Mouse (Mus musculus) hindbrain, embryonic 16.5 days (tissue): ENCODE measurements around the gene Kazald1. TPM values are rescaled to one million over a fixed set of nuclear protein-coding genes. Genes with fewer than 3 reads are reported as not detected.
A peak's percentile ranks its signal among the peaks of the same experiment; 100 is the strongest.

Experiments
- ATAC-seq: fragments of 200-750 bp; cut with Nextera tagmentation; 2 replicates; pipeline ENCODE4 v1.8.0; 2017; ENCODE audit warnings: moderate TSS enrichment, moderate library complexity
- H3K27ac ChIP-seq: fragments of 300-500 bp; sonication (generic); 2 replicates; pipeline ENCODE4 v1.5.1; 2014; ENCODE audit warnings: low read depth, mild to moderate bottlenecking, control low read depth, low read length, moderate library complexity
- H3K27me3 ChIP-seq: fragments of 300-500 bp; sonication (generic); replicated peaks from 2 replicates; pipeline ENCODE4 v1.6.1; 2014; ENCODE audit warnings: low read length; ENCODE audit not compliant: control insufficient read depth, insufficient read depth
- H3K36me3 ChIP-seq: fragments of 300-500 bp; sonication (generic); 2 replicates; pipeline ENCODE4 v1.6.1; 2014; ENCODE audit warnings: mild to moderate bottlenecking, low read length, moderate library complexity, mixed read lengths; ENCODE audit not compliant: control insufficient read depth, insufficient read depth
- H3K4me1 ChIP-seq: fragments of 300-500 bp; sonication (generic); 2 replicates; pipeline ENCODE4 v1.6.1; 2014; ENCODE audit warnings: low read depth, low read length; ENCODE audit not compliant: control insufficient read depth, insufficient read depth
- H3K4me2 ChIP-seq: fragments of 300-500 bp; sonication (generic); 2 replicates; pipeline ENCODE4 v1.6.1; 2014; ENCODE audit warnings: mild to moderate bottlenecking, low read length, control low read depth, moderate library complexity
- H3K4me3 ChIP-seq: fragments of 300-500 bp; sonication (generic); 2 replicates; pipeline ENCODE4 v1.5.1; 2014; ENCODE audit warnings: mild to moderate bottlenecking, low read length, control low read depth, moderate library complexity
- H3K9ac ChIP-seq: fragments of 300-500 bp; sonication (generic); 2 replicates; pipeline ENCODE4 v1.6.1; 2014; ENCODE audit warnings: low read depth, mild to moderate bottlenecking, control low read depth, low read length, moderate library complexity
- H3K9me3 ChIP-seq: fragments of 300-500 bp; sonication (generic); 2 replicates; pipeline ENCODE4 v1.6.1; 2014; ENCODE audit warnings: mild to moderate bottlenecking, low read length, moderate library complexity; ENCODE audit not compliant: control insufficient read depth
- WGBS: fragments of 180-500 bp; shearing (Covaris S2); extraction: QIAGEN DNeasy Blood & Tissue Kit; methylation state at CpG from one replicate; pipeline ENCODE4 v1.1.7; 2014; 5-methylcytosine and 5-hydroxymethylcytosine counted together
- polyA plus RNA-seq: library from polyadenylated mRNA; unstranded; fragments of >200 nt; fragmentation: Nextera tagmentation; extraction: Ambion mirVana; gene quantifications from 2 replicates; pipeline ENCODE4 v1.2.1, GENCODE M21; 2015

The Kazald1 gene
- 4.0 and 5.5 TPM in 2 replicates for polyA plus RNA-seq

GRCm38 (mm10) chr19:45074580-45075322 is at the start of gene Kazald1:
TSS of gene Kazald1 (plus strand) at chr19:45075241.
- Histone ChIP-seq H3K4me3 (peak within 1 kb of the TSS; percentile 78), H3K9me3 (no peaks in the 10 kb centered on the region), H3K27me3 (peaks cover 28% of the 10 kb centered on the region), H3K4me1 (peaks cover 23% of the 10 kb centered on the region), H3K36me3 (no peaks in the 10 kb centered on the region), H3K4me2 (peak within 1 kb of the TSS; percentile 99), H3K27ac (peak within 1 kb of the TSS; percentile 96), H3K9ac (peak within 1 kb of the TSS; percentile 86)
- peak; percentile 92 for ATAC-seq
- under 1% methylated on average over 43 of the region's 45 CpGs for WGBS

- Histone ChIP-seq H3K27ac (no peak overlapping the region), H3K4me3 (no peak overlapping the region), H3K9ac (no peak overlapping the region), H3K4me2 (no peak overlapping the region), H3K27me3 (no peaks in the 10 kb centered on the region), H3K4me1 (peaks cover under 1% of the 10 kb centered on the region; the same call in 1 of the 2 replicates), H3K9me3 (no peaks in the 10 kb centered on the region), H3K36me3 (peaks cover 21% of the 10 kb centered on the region; the same call in 1 of the 2 replicates)
- ATAC-seq = no peak
- WGBS = 90% methylated on average over 32 of the region's 37 CpGs
Observed at GRCm38 (mm10) chr19:45025937-45026568, 49.0 kb upstream of the Kazald1 start.

- no peak overlapping the region for H3K4me2 ChIP-seq
- WGBS = 83% methylated on average over 6 of the region's 6 CpGs
- no peaks in the 10 kb centered on the region for H3K4me1 ChIP-seq
- H3K27ac ChIP-seq = no peak overlapping the region
- no peak overlapping the region for H3K4me3 ChIP-seq
- H3K27me3 ChIP-seq = no peaks in the 10 kb centered on the region
- ATAC-seq = no peak
- no peak overlapping the region for H3K9ac ChIP-seq
- no peaks in the 10 kb centered on the region for H3K9me3 ChIP-seq
- peaks cover 21% of the 10 kb centered on the region; the same call in 1 of the 2 replicates for H3K36me3 ChIP-seq
Observed at GRCm38 (mm10) chr19:45026958-45027670, 47.9 kb upstream of the Kazald1 start.

- no peak for ATAC-seq
- Histone ChIP-seq H3K4me3 (no peak overlapping the region), H3K9me3 (no peaks in the 10 kb centered on the region), H3K4me2 (no peak overlapping the region), H3K27me3 (no peaks in the 10 kb centered on the region), H3K27ac (no peak overlapping the region), H3K36me3 (peaks cover 21% of the 10 kb centered on the region; the same call in 1 of the 2 replicates), H3K9ac (no peak overlapping the region), H3K4me1 (no peaks in the 10 kb centered on the region; the same call in 1 of the 2 replicates)
- 78% methylated on average over 6 of the region's 6 CpGs for WGBS
Observed at GRCm38 (mm10) chr19:45027848-45028247, 47.2 kb upstream of the Kazald1 start.

- H3K4me3 ChIP-seq = no peak overlapping the region
- 51% methylated on average over 19 of the region's 19 CpGs for WGBS
- no peak for ATAC-seq
- H3K4me2 ChIP-seq = no peak overlapping the region
- no peak overlapping the region for H3K9ac ChIP-seq
- no peak overlapping the region for H3K27ac ChIP-seq
- no peaks in the 10 kb centered on the region for H3K27me3 ChIP-seq
- H3K4me1 ChIP-seq = no peaks in the 10 kb centered on the region; the same call in 1 of the 2 replicates
- H3K36me3 ChIP-seq = peaks cover 18% of the 10 kb centered on the region; the same call in 1 of the 2 replicates
- no peaks in the 10 kb centered on the region for H3K9me3 ChIP-seq
Observed at GRCm38 (mm10) chr19:45028746-45029145, 46.3 kb upstream of the Kazald1 start.

GRCm38 (mm10) chr19:45029571-45029970 is 45.5 kb upstream of the Kazald1 start:
- no peaks in the 10 kb centered on the region for H3K27me3 ChIP-seq
- no peak for ATAC-seq
- 57% methylated on average over 9 of the region's 9 CpGs for WGBS

GRCm38 (mm10) chr19:45030111-45030510 is 44.9 kb upstream of the Kazald1 start:
- no peak overlapping the region for H3K9ac ChIP-seq
- no peak for ATAC-seq
- H3K27me3 ChIP-seq = no peaks in the 10 kb centered on the region
- no peaks in the 10 kb centered on the region for H3K9me3 ChIP-seq
- H3K27ac ChIP-seq = no peak overlapping the region
- H3K4me2 ChIP-seq = no peak overlapping the region
- 42% methylated on average over 8 of the region's 8 CpGs for WGBS
- H3K36me3 ChIP-seq = peaks cover 13% of the 10 kb centered on the region; the same call in 1 of the 2 replicates
- H3K4me1 ChIP-seq = no peaks in the 10 kb centered on the region; the same call in 1 of the 2 replicates
- no peak overlapping the region for H3K4me3 ChIP-seq

More at GRCm38 (mm10) chr19:45029571-45029970, 45.5 kb upstream of the Kazald1 start:
- Histone ChIP-seq H3K36me3 (peaks cover 15% of the 10 kb centered on the region; the same call in 1 of the 2 replicates), H3K4me1 (no peaks in the 10 kb centered on the region; the same call in 1 of the 2 replicates), H3K27ac (no peak overlapping the region), H3K4me2 (no peak overlapping the region), H3K4me3 (no peak overlapping the region), H3K9ac (no peak overlapping the region), H3K9me3 (no peaks in the 10 kb centered on the region)

GRCm38 (mm10) chr19:45030746-45031693 is 44.0 kb upstream of the Kazald1 start:
- WGBS = 42% methylated on average over 20 of the region's 20 CpGs
- H3K9ac ChIP-seq = no peak overlapping the region
- no peak overlapping the region for H3K27ac ChIP-seq
- no peaks in the 10 kb centered on the region for H3K27me3 ChIP-seq
- H3K4me2 ChIP-seq = peak overlapping the region; percentile 43
- no peaks in the 10 kb centered on the region; the same call in 1 of the 2 replicates for H3K4me1 ChIP-seq
- peak; percentile 51 for ATAC-seq
- H3K9me3 ChIP-seq = no peaks in the 10 kb centered on the region
- H3K4me3 ChIP-seq = no peak overlapping the region
- H3K36me3 ChIP-seq = peaks cover 6% of the 10 kb centered on the region; the same call in 1 of the 2 replicates
